Mouse (Mus musculus) lung, embryonic 16.5 days (tissue): ENCODE results near the gene Lrig1. TPM values are rescaled to one million over a fixed set of nuclear protein-coding genes. Genes with fewer than 3 reads are reported as not detected.

Experiments
- ATAC-seq: fragments of 200-750 bp; cut with Nextera tagmentation; 2 replicates; pipeline ENCODE4 v1.8.0; 2017; ENCODE audit warnings: low read depth, mild to moderate bottlenecking, moderate library complexity
- H3K27ac ChIP-seq: fragments of 300-500 bp; sonication (generic); 2 replicates; pipeline ENCODE4 v1.5.1; 2014; ENCODE audit warnings: mild to moderate bottlenecking, control low read depth, low read length
- H3K27me3 ChIP-seq: fragments of 300-500 bp; sonication (generic); 2 replicates; pipeline ENCODE4 v1.6.1; 2014; ENCODE audit warnings: low read depth, low read length, mixed read lengths; ENCODE audit not compliant: control insufficient read depth, insufficient read depth
- H3K36me3 ChIP-seq: fragments of 300-500 bp; sonication (generic); 2 replicates; pipeline ENCODE4 v1.6.1; 2014; ENCODE audit warnings: low read length; ENCODE audit not compliant: control insufficient read depth, insufficient read depth
- H3K4me1 ChIP-seq: fragments of 300-500 bp; sonication (generic); replicated peaks from 2 replicates; pipeline ENCODE4 v1.6.1; 2014; ENCODE audit warnings: low read length, mixed read lengths; ENCODE audit not compliant: control insufficient read depth, insufficient read depth
- H3K4me2 ChIP-seq: fragments of 300-500 bp; sonication (generic); 2 replicates; pipeline ENCODE4 v1.6.1; 2014; ENCODE audit warnings: low read depth, low read length, control low read depth
- H3K4me3 ChIP-seq: fragments of 300-500 bp; sonication (generic); 2 replicates; pipeline ENCODE4 v1.5.1; 2014; ENCODE audit warnings: mild to moderate bottlenecking, low read length, control low read depth
- H3K9ac ChIP-seq: fragments of 300-500 bp; sonication (generic); 2 replicates; pipeline ENCODE4 v1.6.1; 2014; ENCODE audit warnings: low read length, control low read depth
- H3K9me3 ChIP-seq: fragments of 300-500 bp; sonication (generic); 2 replicates; pipeline ENCODE4 v1.6.1; 2016; ENCODE audit warnings: low read length; ENCODE audit not compliant: control insufficient read depth
- WGBS: fragments of 180-500 bp; shearing (Covaris S2); extraction: QIAGEN DNeasy Blood & Tissue Kit; methylation state at CpG from one replicate; pipeline ENCODE4 v1.1.7; 2014; 5-methylcytosine and 5-hydroxymethylcytosine counted together
- polyA plus RNA-seq: library from polyadenylated mRNA; unstranded; fragments of >200 nt; fragmentation: Nextera tagmentation; extraction: Ambion mirVana; gene quantifications from 2 replicates; pipeline ENCODE4 v1.2.1, GENCODE M21; 2015

The Lrig1 gene
- polyA plus RNA-seq, 1 experiment from 2014 or later: 7.7 TPM

GRCm38 (mm10) chr6:94681446-94682269, 18.3 kb downstream of the Lrig1 start:
- no peaks in the 10 kb centered on the region; the same call in 1 of the 2 replicates for H3K27me3 ChIP-seq
- peak overlapping the region; percentile 29 for H3K4me2 ChIP-seq
- H3K4me3 ChIP-seq: no peak overlapping the region
- 36% methylated on average over 15 of the region's 15 CpGs for WGBS
- no peak for ATAC-seq
- H3K27ac ChIP-seq: peak overlapping the region; percentile 3; the same call in 1 of the 2 replicates
- H3K4me1 ChIP-seq: peaks cover 55% of the 10 kb centered on the region
- H3K9me3 ChIP-seq: no peaks in the 10 kb centered on the region
- no peak overlapping the region for H3K9ac ChIP-seq
- no peaks in the 10 kb centered on the region for H3K36me3 ChIP-seq

GRCm38 (mm10) chr6:94680760-94681445, 19.1 kb downstream of the Lrig1 start:
- no peaks in the 10 kb centered on the region for H3K36me3 ChIP-seq
- no peak overlapping the region for H3K4me2 ChIP-seq
- no peak overlapping the region for H3K4me3 ChIP-seq
- H3K9ac ChIP-seq: no peak overlapping the region
- WGBS: 56% methylated on average over 5 of the region's 5 CpGs
- no peaks in the 10 kb centered on the region for H3K9me3 ChIP-seq
- no peak overlapping the region for H3K27ac ChIP-seq
- no peak for ATAC-seq
- no peaks in the 10 kb centered on the region; the same call in 1 of the 2 replicates for H3K27me3 ChIP-seq
- H3K4me1 ChIP-seq: peaks cover 60% of the 10 kb centered on the region

- no peak overlapping the region for H3K4me2 ChIP-seq
- H3K4me3 ChIP-seq: no peak overlapping the region
- no peak overlapping the region for H3K27ac ChIP-seq
- H3K4me1 ChIP-seq: peaks cover 53% of the 10 kb centered on the region
- WGBS: 95% methylated on average over 1 of the region's 1 CpGs
- no peak overlapping the region for H3K9ac ChIP-seq
- H3K27me3 ChIP-seq: no peaks in the 10 kb centered on the region; the same call in 1 of the 2 replicates
- no peaks in the 10 kb centered on the region for H3K36me3 ChIP-seq
- H3K9me3 ChIP-seq: no peaks in the 10 kb centered on the region
- ATAC-seq: no peak
Observed at GRCm38 (mm10) chr6:94679249-94679648, 20.7 kb downstream of the Lrig1 start.

GRCm38 (mm10) chr6:94678377-94679164, 21.4 kb downstream of the Lrig1 start:
- Histone ChIP-seq H3K36me3 (no peaks in the 10 kb centered on the region), H3K4me1 (peaks cover 52% of the 10 kb centered on the region), H3K27ac (no peak overlapping the region)

GRCm38 (mm10) chr6:94677448-94677847, 22.5 kb downstream of the Lrig1 start:
- peak overlapping the region; percentile 44 for H3K4me2 ChIP-seq
- no peaks in the 10 kb centered on the region for H3K36me3 ChIP-seq
- H3K27ac ChIP-seq: peak overlapping the region; percentile 83
- no peak overlapping the region; the same call in 1 of the 2 replicates for H3K9ac ChIP-seq
- H3K4me3 ChIP-seq: no peak overlapping the region
- no peak for ATAC-seq
- H3K9me3 ChIP-seq: no peaks in the 10 kb centered on the region
- H3K4me1 ChIP-seq: peaks cover 52% of the 10 kb centered on the region
- 27% methylated on average over 3 of the region's 3 CpGs for WGBS
- H3K27me3 ChIP-seq: no peaks in the 10 kb centered on the region; the same call in 1 of the 2 replicates

More at GRCm38 (mm10) chr6:94678377-94679164, 21.4 kb downstream of the Lrig1 start:
- Histone ChIP-seq H3K4me3 (no peak overlapping the region), H3K4me2 (no peak overlapping the region), H3K27me3 (no peaks in the 10 kb centered on the region; the same call in 1 of the 2 replicates), H3K9ac (no peak overlapping the region), H3K9me3 (no peaks in the 10 kb centered on the region)
- no peak for ATAC-seq
- 35% methylated on average over 6 of the region's 6 CpGs for WGBS

- H3K27ac ChIP-seq: peak overlapping the region; percentile 83
- H3K27me3 ChIP-seq: no peaks in the 10 kb centered on the region; the same call in 1 of the 2 replicates
- peaks cover 47% of the 10 kb centered on the region for H3K4me1 ChIP-seq
- whole genome bisulfite sequencing: 45% methylated on average over 3 of the region's 3 CpGs
- H3K4me3 ChIP-seq: peak overlapping the region; percentile 16
- ATAC-seq: peak; percentile 78
- H3K9ac ChIP-seq: no peak overlapping the region
- H3K36me3 ChIP-seq: no peaks in the 10 kb centered on the region
- peak overlapping the region; percentile 44 for H3K4me2 ChIP-seq
- no peaks in the 10 kb centered on the region for H3K9me3 ChIP-seq
Observed at GRCm38 (mm10) chr6:94676840-94677239, 23.1 kb downstream of the Lrig1 start.

- Histone ChIP-seq H3K4me1 (peaks cover 42% of the 10 kb centered on the region), H3K36me3 (no peaks in the 10 kb centered on the region), H3K4me3 (peak overlapping the region; percentile 16), H3K27me3 (no peaks in the 10 kb centered on the region; the same call in 1 of the 2 replicates), H3K9me3 (no peaks in the 10 kb centered on the region), H3K27ac (peak overlapping the region; percentile 47), H3K9ac (no peak overlapping the region), H3K4me2 (peak overlapping the region; percentile 44)
- peak; percentile 18 for ATAC-seq
- WGBS: 17% methylated on average over 7 of the region's 7 CpGs
Observed at GRCm38 (mm10) chr6:94676300-94676699, 23.7 kb downstream of the Lrig1 start.

- Histone ChIP-seq H3K27me3 (no peaks in the 10 kb centered on the region), H3K4me1 (peaks cover 35% of the 10 kb centered on the region)
- no peak for ATAC-seq
Observed at GRCm38 (mm10) chr6:94672426-94672825, 27.5 kb downstream of the Lrig1 start.

More at GRCm38 (mm10) chr6:94672426-94672825, 27.5 kb downstream of the Lrig1 start:
- Histone ChIP-seq H3K36me3 (no peaks in the 10 kb centered on the region), H3K27ac (no peak overlapping the region), H3K4me2 (no peak overlapping the region), H3K9me3 (no peaks in the 10 kb centered on the region), H3K4me3 (no peak overlapping the region), H3K9ac (no peak overlapping the region)
- 74% methylated on average over 2 of the region's 2 CpGs for WGBS
